Mouse (Mus musculus) E14TG2a.4 (cell line): Measurements from ENCODE around the gene Oas1g.
A peak's percentile ranks its signal among the peaks of the same experiment; 100 is the strongest.

Experiments used
- H3K27me3 ChIP-seq: 2 replicates; pipeline ENCODE4 v1.6.1; 2014; ENCODE audit warnings: low read length, control low read depth; ENCODE audit not compliant: insufficient read depth
- H3K36me3 ChIP-seq: 2 replicates; pipeline ENCODE4 v1.6.1; 2014; ENCODE audit warnings: low read length, control low read depth; ENCODE audit not compliant: insufficient read depth
- H3K4me1 ChIP-seq: replicated peaks from 2 replicates; pipeline ENCODE4 v1.6.1; 2014; ENCODE audit warnings: low read depth, low read length, control low read depth
- H3K4me3 ChIP-seq: replicated peaks from 2 replicates; pipeline ENCODE4 v1.5.1; 2014; ENCODE audit warnings: mild to moderate bottlenecking, low read length
- H3K9me3 ChIP-seq: 2 replicates; pipeline ENCODE4 v1.6.1; 2014; ENCODE audit warnings: low read length, control low read depth
- CTCF ChIP-seq: conservative IDR thresholded peaks from 2 replicates; pipeline ENCODE4 v1.5.1; 2014; ENCODE audit warnings: low read length
- NANOG ChIP-seq: IDR thresholded peaks from 2 replicates; pipeline ENCODE4 v1.6.1; 2014; ENCODE audit warnings: borderline replicate concordance, low read length, mixed read lengths
- POU5F1 ChIP-seq: IDR thresholded peaks from 2 replicates; pipeline ENCODE4 v1.6.1; 2014; ENCODE audit warnings: low read length, borderline replicate concordance

The Oas1g gene

DNA sequence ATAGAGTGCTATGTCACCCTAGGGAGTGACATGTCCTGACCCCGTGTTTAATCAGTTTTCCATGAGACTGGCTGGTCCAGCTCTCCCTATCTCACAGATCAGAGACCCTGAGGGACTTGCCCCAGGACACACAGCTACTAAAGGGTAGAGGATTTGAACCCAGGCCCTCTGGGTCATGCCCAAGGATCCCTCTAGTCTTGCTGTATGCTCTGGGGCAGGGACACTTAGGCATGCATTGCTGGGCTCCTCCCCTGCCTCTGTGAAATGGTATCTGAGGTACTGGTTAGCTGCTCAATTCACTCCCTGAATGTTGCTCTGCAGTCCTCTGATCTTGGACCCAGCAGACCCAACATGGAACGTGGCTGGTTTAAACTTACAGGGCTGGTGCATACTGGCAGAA is 15.9 kb downstream of the Oas1g start:
- TF ChIP-seq CTCF (no peak), NANOG (no peak), POU5F1 (no peak)
- Histone ChIP-seq H3K36me3 (peaks cover 8% of the 10 kb centered on the region), H3K9me3 (no peaks in the 10 kb centered on the region), H3K4me3 (no peak overlapping the region), H3K27me3 (peaks cover 74% of the 10 kb centered on the region), H3K4me1 (peaks cover 9% of the 10 kb centered on the region; the same call in 1 of the 2 replicates)

DNA sequence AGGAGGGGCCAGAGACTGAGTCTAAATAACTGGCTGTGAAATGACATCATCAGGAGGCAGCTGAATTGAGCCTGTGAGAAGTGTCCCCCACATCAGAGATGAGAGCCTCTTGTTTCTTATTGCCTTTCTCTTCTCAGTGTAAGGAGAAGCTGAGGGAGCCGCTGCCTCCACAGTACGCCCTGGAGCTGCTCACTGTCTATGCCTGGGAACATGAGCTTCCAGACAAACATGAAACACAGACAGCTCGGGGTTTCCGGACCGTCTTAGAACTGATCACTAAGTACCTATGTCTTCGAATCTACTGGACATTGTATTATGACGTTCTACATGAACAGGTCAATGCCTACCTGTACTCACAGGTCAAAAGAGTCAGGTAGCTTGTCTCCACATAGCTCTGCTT is 16.6 kb downstream of the Oas1g start:
- Histone ChIP-seq H3K27me3 (peaks cover 81% of the 10 kb centered on the region), H3K4me1 (peaks cover 9% of the 10 kb centered on the region; the same call in 1 of the 2 replicates), H3K36me3 (peaks cover 5% of the 10 kb centered on the region; the same call in 1 of the 2 replicates), H3K4me3 (no peak overlapping the region), H3K9me3 (no peaks in the 10 kb centered on the region)
- TF ChIP-seq POU5F1: no peak
- TF ChIP-seq NANOG: no peak
- TF ChIP-seq CTCF: no peak

DNA sequence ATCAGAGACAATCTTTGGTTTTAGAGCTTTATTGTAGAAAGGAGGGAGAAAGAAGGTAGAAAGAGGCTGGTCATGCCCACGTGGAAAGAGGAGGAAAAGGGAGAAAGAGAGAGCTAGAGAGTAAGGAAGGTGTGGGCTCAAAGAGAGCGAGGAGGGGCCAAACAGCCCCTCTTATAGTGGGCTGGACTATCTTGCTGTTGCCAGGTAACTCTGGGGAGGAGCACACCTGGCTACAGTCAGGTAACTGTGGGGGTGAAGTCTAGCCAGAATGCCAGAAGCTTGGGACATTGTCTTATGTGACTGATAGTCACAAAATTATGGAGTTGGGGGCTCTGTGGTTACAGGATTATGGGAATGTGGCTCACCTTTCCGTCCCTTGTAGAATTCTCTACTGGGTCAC is 17.3 kb downstream of the Oas1g start:
- no peak overlapping the region for H3K4me3 ChIP-seq
- no peak for TF ChIP-seq CTCF
- no peak for TF ChIP-seq POU5F1
- TF ChIP-seq NANOG: no peak; the same call in 1 of the 2 replicates
- peaks cover 81% of the 10 kb centered on the region for H3K27me3 ChIP-seq
- H3K9me3 ChIP-seq: no peaks in the 10 kb centered on the region
- peaks cover 9% of the 10 kb centered on the region; the same call in 1 of the 2 replicates for H3K4me1 ChIP-seq
- H3K36me3 ChIP-seq: no peaks in the 10 kb centered on the region

DNA sequence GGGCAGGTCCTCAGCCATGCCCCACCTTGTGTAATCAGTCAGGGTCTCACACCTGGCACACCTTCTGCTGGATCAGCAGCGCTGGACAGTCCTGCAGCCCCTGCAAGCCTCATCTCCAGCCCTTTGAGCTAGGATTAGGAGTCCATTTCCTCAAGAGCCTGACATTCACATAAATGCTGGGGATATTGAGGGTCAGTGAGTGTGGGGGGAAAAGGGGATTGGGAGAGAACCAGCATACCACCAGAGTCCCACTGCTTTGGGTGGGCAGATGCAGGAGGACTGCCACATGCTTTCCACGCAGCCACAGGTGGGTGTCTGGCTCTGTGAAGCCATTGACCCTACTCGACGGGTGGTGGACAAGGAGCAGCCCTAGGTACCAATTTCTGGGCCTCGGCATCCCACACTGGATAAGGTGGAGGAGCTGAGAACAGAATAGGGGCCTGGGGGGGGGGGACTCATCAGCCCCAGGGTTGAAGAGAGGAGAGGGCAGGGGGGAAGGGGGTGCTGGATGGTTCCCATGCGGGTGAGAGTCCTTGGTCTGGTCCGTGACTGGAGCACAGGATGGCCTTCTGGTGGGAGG is 17.9 kb downstream of the Oas1g start:
- Histone ChIP-seq H3K9me3 (no peaks in the 10 kb centered on the region), H3K27me3 (peaks cover 81% of the 10 kb centered on the region), H3K36me3 (no peaks in the 10 kb centered on the region), H3K4me3 (no peak overlapping the region), H3K4me1 (peaks cover 9% of the 10 kb centered on the region; the same call in 1 of the 2 replicates)
- TF ChIP-seq NANOG (no peak), POU5F1 (no peak), CTCF (no peak)

DNA sequence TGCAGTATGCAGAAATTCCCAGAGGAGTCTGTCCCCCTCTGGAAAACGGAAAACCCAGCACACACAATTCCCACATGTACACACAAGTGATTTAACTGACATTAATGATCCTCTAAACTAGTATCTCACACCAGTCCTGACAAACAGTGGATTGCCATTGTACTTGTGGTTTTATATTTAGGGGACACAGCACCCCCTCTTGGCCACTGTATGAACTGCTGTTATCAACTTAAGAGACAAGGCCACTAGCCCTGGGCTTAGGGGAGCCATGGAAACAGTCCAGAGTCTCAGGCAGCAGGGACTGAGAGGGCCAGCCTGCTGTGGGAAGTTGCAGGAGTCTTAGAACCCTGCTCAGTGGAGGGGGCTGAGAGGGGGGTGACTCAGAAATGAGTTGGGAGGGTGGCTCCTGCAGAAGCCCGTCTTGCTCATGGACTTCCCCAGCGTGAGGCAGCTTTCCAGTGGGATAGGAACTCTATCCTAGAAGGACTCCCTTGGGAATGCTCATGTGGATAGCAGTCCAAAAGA is 22.0 kb downstream of the Oas1g start:
- TF ChIP-seq POU5F1: no peak
- TF ChIP-seq CTCF: peak; percentile 76
- Histone ChIP-seq H3K4me3 (no peak overlapping the region), H3K9me3 (peaks cover 9% of the 10 kb centered on the region), H3K36me3 (no peaks in the 10 kb centered on the region), H3K4me1 (peaks cover 9% of the 10 kb centered on the region; the same call in 1 of the 2 replicates), H3K27me3 (peaks cover 46% of the 10 kb centered on the region)

DNA sequence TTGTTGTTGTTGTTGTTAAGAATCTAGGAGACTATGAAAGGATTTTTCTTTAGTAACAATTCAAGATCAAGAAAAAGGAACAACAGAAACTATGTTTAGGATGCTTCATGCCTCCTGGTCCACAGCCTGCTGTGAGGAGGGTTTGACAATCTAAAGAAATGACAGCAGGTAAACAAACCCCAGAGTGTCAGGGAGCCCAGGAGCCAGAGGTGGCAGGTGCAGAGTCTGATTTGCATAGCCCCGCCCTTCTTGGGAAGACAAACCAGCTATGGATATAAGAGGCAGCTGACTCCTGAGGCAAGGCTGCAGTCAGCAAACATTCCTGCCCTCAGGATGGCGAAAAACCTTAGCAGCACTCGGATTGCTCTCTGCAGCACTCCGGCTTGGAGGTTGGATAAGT is 26.3 kb downstream of the Oas1g start, which contains the start of gene Oas1h:
Gene Oas1h, plus strand, starts transcription at position 301 of the 400 bp plus-strand sequence.
- Histone ChIP-seq H3K9me3 (peaks cover 9% of the 10 kb centered on the region), H3K4me1 (peaks cover 29% of the 10 kb centered on the region), H3K4me3 (no peak within 1 kb of the TSS), H3K27me3 (peaks cover 6% of the 10 kb centered on the region), H3K36me3 (no peaks in the 10 kb centered on the region)
- TF ChIP-seq CTCF: no peak
- no peak for TF ChIP-seq POU5F1
- TF ChIP-seq NANOG: no peak

DNA sequence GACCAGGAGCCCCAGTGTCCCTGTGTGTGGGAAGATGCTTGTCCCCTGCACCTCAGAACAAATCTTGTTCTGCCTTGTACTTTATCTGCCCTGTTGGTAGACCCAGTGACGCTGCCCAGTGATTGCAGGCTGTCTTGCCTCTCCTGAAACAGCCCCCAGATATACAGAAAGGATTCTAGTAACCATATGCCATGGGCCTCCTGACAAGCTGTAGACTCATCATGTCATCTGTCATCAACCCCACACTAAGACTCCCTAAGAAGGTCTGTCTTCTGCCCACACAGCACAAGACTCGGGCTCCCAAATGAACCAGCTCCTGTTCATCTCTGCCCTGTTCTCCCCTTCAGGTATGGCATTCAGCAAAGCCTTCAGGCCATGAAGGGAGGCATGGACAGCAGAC is 28.2 kb downstream of the Oas1g start:
- Histone ChIP-seq H3K27me3 (peaks cover 2% of the 10 kb centered on the region), H3K4me1 (peaks cover 47% of the 10 kb centered on the region), H3K9me3 (peaks cover 13% of the 10 kb centered on the region), H3K4me3 (no peak overlapping the region), H3K36me3 (no peaks in the 10 kb centered on the region)
- TF ChIP-seq CTCF (no peak), POU5F1 (no peak), NANOG (no peak)

DNA sequence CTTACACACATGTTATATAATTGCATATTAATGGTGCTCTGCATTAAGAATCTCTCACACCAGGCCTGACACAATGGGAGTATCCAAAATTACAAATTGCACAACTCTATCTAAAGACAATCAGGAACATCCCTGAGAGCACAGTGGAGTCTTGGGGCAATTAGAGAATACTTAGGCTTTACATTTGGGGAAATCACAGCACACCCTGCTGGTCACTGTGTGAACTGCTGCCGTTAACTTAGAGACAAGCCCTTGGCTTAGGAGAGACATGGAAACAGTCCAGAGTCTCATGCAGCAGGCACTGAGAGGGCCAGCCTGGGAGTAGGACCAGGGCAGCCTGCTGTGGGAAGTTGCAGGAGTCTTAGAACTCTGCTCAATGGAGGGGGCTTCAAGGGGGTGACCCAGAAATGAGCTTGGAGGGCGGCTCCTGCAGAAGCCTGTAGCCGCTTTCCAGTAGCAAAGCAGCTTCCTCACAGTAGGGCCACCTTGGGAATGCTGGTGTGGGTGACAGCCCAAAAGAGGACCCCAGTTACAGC is 37.7 kb downstream of the Oas1g start:
- peaks cover 23% of the 10 kb centered on the region for H3K27me3 ChIP-seq
- H3K9me3 ChIP-seq: peaks cover 6% of the 10 kb centered on the region
- H3K4me1 ChIP-seq: peaks cover 31% of the 10 kb centered on the region
- no peaks in the 10 kb centered on the region for H3K36me3 ChIP-seq
- H3K4me3 ChIP-seq: no peak overlapping the region
- TF ChIP-seq CTCF: peak; percentile 98
- no peak for TF ChIP-seq NANOG
